Mouse (Mus musculus) gonadal fat pad, adult 2 months (tissue): ENCODE measurements around the gene Uxs1. TPM values are rescaled to one million over a fixed set of nuclear protein-coding genes. Genes with fewer than 3 reads are reported as not detected.

Source experiments
- DNase-seq: peaks from one replicate; pipeline ENCODE4 v3.0.0-alpha.2; 2012; ENCODE audit warnings: low read depth
- polyA plus RNA-seq: library from polyadenylated mRNA; depleted of rRNA; stranded (reverse); fragments of >200 nt; gene quantifications from 2 replicates; pipeline ENCODE4 v1.2.3, GENCODE M21; 2012

Uxs1 gene
- polyA plus RNA-seq, 1 experiment = 26.5 TPM

- DNase-seq = no peak
Observed at GRCm38 (mm10) chr1:43798048-43798447, 29.6 kb downstream of the Uxs1 start.

- no peak for DNase-seq
Observed at GRCm38 (mm10) chr1:43789765-43790164, 37.8 kb downstream of the Uxs1 start.

- DNase-seq = no peak
Observed at GRCm38 (mm10) chr1:43786711-43787110, 40.9 kb downstream of the Uxs1 start.

GRCm38 (mm10) chr1:43785316-43785715, 42.3 kb downstream of the Uxs1 start:
- no peak for DNase-seq

- no peak for DNase-seq
Observed at GRCm38 (mm10) chr1:43783186-43783585, 44.4 kb downstream of the Uxs1 start.

- DNase-seq = no peak
Observed at GRCm38 (mm10) chr1:43782680-43783079, 44.9 kb downstream of the Uxs1 start.

- no peak for DNase-seq
Observed at GRCm38 (mm10) chr1:43781672-43782071, 45.9 kb downstream of the Uxs1 start.

GRCm38 (mm10) chr1:43781195-43781594, 46.4 kb downstream of the Uxs1 start:
- DNase-seq = no peak

GRCm38 (mm10) chr1:43776106-43776505, 51.5 kb downstream of the Uxs1 start:
- DNase-seq = no peak

GRCm38 (mm10) chr1:43774126-43774525, 53.5 kb downstream of the Uxs1 start:
- no peak for DNase-seq

GRCm38 (mm10) chr1:43772694-43773093, 54.9 kb downstream of the Uxs1 start:
- DNase-seq = no peak

GRCm38 (mm10) chr1:43770032-43770431, 57.6 kb downstream of the Uxs1 start:
- no peak for DNase-seq

- DNase-seq = no peak
Observed at GRCm38 (mm10) chr1:43769348-43769747, 58.3 kb downstream of the Uxs1 start.

- DNase-seq = no peak
Observed at GRCm38 (mm10) chr1:43768385-43768990, 59.1 kb downstream of the Uxs1 start.

- DNase-seq = no peak
Observed at GRCm38 (mm10) chr1:43766328-43766727, 61.3 kb downstream of the Uxs1 start.

- DNase-seq = no peak
Observed at GRCm38 (mm10) chr1:43764481-43764880, 63.1 kb downstream of the Uxs1 start.

- no peak for DNase-seq
Observed at GRCm38 (mm10) chr1:43760085-43760484, 67.5 kb downstream of the Uxs1 start.

- DNase-seq = no peak
Observed at GRCm38 (mm10) chr1:43754448-43755312, 72.9 kb downstream of the Uxs1 start.

GRCm38 (mm10) chr1:43738519-43738894, 89.1 kb downstream of the Uxs1 start:
- DNase-seq = no peak

- no peak for DNase-seq
Observed at GRCm38 (mm10) chr1:43737812-43738518, 89.6 kb downstream of the Uxs1 start.

GRCm38 (mm10) chr1:43732657-43733056, 94.9 kb downstream of the Uxs1 start:
- no peak for DNase-seq

GRCm38 (mm10) chr1:43732100-43732499, 95.5 kb downstream of the Uxs1 start:
- no peak for DNase-seq

- no peak for DNase-seq
Observed at GRCm38 (mm10) chr1:43730491-43730924, 97.1 kb downstream of the Uxs1 start, which contains the start of gene 1500015O10Rik. 1500015O10Rik (plus strand) TSS chr1:43730602.
